Mouse (Mus musculus) spleen, adult 2 months (tissue): Measurements from ENCODE around the gene Spata2l. TPM values are rescaled to one million over a fixed set of nuclear protein-coding genes. Genes with fewer than 3 reads are reported as not detected.

Experiments
- DNase-seq, 2 experiments: peaks; one replicate each; pipeline versions ENCODE4 v3.0.0 to v3.0.0-alpha.2; 2012 to 2021; ENCODE audit warnings: low spot score in 2 of 2, low read depth in 1 of 2
- H3K27ac ChIP-seq: fragments of 200-500 bp; 2 replicates; pipeline ENCODE4 v1.5.1; 2012; ENCODE audit warnings: low read length, inconsistent platforms; ENCODE audit not compliant: insufficient read depth
- H3K27me3 ChIP-seq: fragments of 200-500 bp; 2 replicates; pipeline ENCODE4 v1.6.1; 2012; ENCODE audit warnings: mild to moderate bottlenecking, moderate library complexity, low read length, inconsistent platforms; ENCODE audit not compliant: control insufficient read depth, insufficient read depth
- H3K36me3 ChIP-seq: fragments of 200-500 bp; 2 replicates; pipeline ENCODE4 v1.6.1; 2012; ENCODE audit warnings: mild to moderate bottlenecking, low read length, inconsistent platforms; ENCODE audit not compliant: control insufficient read depth, insufficient read depth
- H3K4me1 ChIP-seq: fragments of 200-500 bp; 2 replicates; pipeline ENCODE4 v1.6.1; 2011; ENCODE audit warnings: inconsistent platforms; ENCODE audit not compliant: control insufficient read depth, insufficient read depth, insufficient read length
- H3K4me3 ChIP-seq: fragments of 200-500 bp; 2 replicates; pipeline ENCODE4 v1.5.1; 2011; ENCODE audit warnings: mild to moderate bottlenecking, inconsistent platforms; ENCODE audit not compliant: insufficient read depth, insufficient read length; ENCODE audit errors: extremely low read depth
- CTCF ChIP-seq: fragments of 200-500 bp; IDR thresholded peaks from 2 replicates; pipeline ENCODE4 v1.5.1; 2011; ENCODE audit warnings: mild to moderate bottlenecking, inconsistent platforms; ENCODE audit not compliant: insufficient read depth, insufficient read length, insufficient replicate concordance; ENCODE audit errors: extremely low read depth
- POLR2A ChIP-seq: fragments of 200-500 bp; IDR thresholded peaks from 2 replicates; pipeline ENCODE4 v1.6.1; 2011; ENCODE audit warnings: low read depth, low read length, inconsistent platforms
- WGBS: fragments of 180-500 bp; shearing (Covaris S2); methylation state at CpG from one replicate; pipeline ENCODE4 v1.1.7; 2018; 5-methylcytosine and 5-hydroxymethylcytosine counted together
- polyA plus RNA-seq: library from polyadenylated mRNA; depleted of rRNA; stranded (reverse); fragments of >200 nt; gene quantifications from 2 replicates; pipeline ENCODE4 v1.2.3, GENCODE M21; 2012

Gene Spata2l
- polyA plus RNA-seq, 1 experiment = 12.1 TPM

GRCm38 (mm10) chr8:123245543-123245942 lies 9.5 kb upstream of the Spata2l start:
- no peak overlapping the region for H3K27ac ChIP-seq
- peaks cover 31% of the 10 kb centered on the region for H3K36me3 ChIP-seq
- TF ChIP-seq CTCF (no peak), POLR2A (no peak)
- no peaks in the 10 kb centered on the region for H3K4me1 ChIP-seq
- DNase-seq = no peak
- no peaks in the 10 kb centered on the region for H3K27me3 ChIP-seq
- H3K4me3 ChIP-seq = no peak overlapping the region
- 92% methylated on average over 12 of the region's 12 CpGs for WGBS

GRCm38 (mm10) chr8:123244382-123244781 lies 8.3 kb upstream of the Spata2l start:
- Histone ChIP-seq H3K4me3 (no peak overlapping the region), H3K36me3 (peaks cover 28% of the 10 kb centered on the region), H3K27ac (no peak overlapping the region), H3K4me1 (no peaks in the 10 kb centered on the region), H3K27me3 (no peaks in the 10 kb centered on the region)
- TF ChIP-seq POLR2A (no peak), CTCF (no peak)
- 91% methylated on average over 4 of the region's 4 CpGs for WGBS
- no peak for DNase-seq

GRCm38 (mm10) chr8:123243053-123243452 lies 7.0 kb upstream of the Spata2l start:
- H3K4me3 ChIP-seq = no peak overlapping the region
- no peaks in the 10 kb centered on the region for H3K4me1 ChIP-seq
- 81% methylated on average over 11 of the region's 11 CpGs for WGBS
- no peak for DNase-seq
- peaks cover 21% of the 10 kb centered on the region for H3K36me3 ChIP-seq
- H3K27me3 ChIP-seq = no peaks in the 10 kb centered on the region
- H3K27ac ChIP-seq = no peak overlapping the region
- TF ChIP-seq CTCF (no peak), POLR2A (no peak)

- no peak overlapping the region for H3K27ac ChIP-seq
- WGBS = 88% methylated on average over 7 of the region's 7 CpGs
- no peak for DNase-seq
- peaks cover 15% of the 10 kb centered on the region for H3K36me3 ChIP-seq
- no peak for TF ChIP-seq POLR2A
- no peak for TF ChIP-seq CTCF
- no peaks in the 10 kb centered on the region for H3K27me3 ChIP-seq
- H3K4me3 ChIP-seq = no peak overlapping the region
- H3K4me1 ChIP-seq = no peaks in the 10 kb centered on the region
Measured at GRCm38 (mm10) chr8:123242107-123242923, 6.3 kb upstream of the Spata2l start.

GRCm38 (mm10) chr8:123239398-123239797 lies 3.4 kb upstream of the Spata2l start:
- no peak for TF ChIP-seq POLR2A
- no peak for TF ChIP-seq CTCF
- no peak for DNase-seq
- WGBS = 93% methylated on average over 10 of the region's 10 CpGs
- H3K27ac ChIP-seq = no peak overlapping the region
- H3K36me3 ChIP-seq = peaks cover 4% of the 10 kb centered on the region; the same call in 1 of the 2 replicates
- H3K4me1 ChIP-seq = peaks cover 7% of the 10 kb centered on the region
- H3K27me3 ChIP-seq = no peaks in the 10 kb centered on the region
- no peak overlapping the region for H3K4me3 ChIP-seq

GRCm38 (mm10) chr8:123234918-123235519 lies 1.0 kb downstream of the Spata2l start:
- Histone ChIP-seq H3K4me1 (peaks cover 7% of the 10 kb centered on the region), H3K27me3 (no peaks in the 10 kb centered on the region), H3K27ac (no peak overlapping the region), H3K36me3 (no peaks in the 10 kb centered on the region), H3K4me3 (peak overlapping the region; percentile 98; the same call in 1 of the 2 replicates)
- WGBS = 39% methylated on average over 13 of the region's 13 CpGs
- no peak for DNase-seq
- no peak for TF ChIP-seq CTCF
- no peak for TF ChIP-seq POLR2A

- Histone ChIP-seq H3K27me3 (no peaks in the 10 kb centered on the region), H3K27ac (no peak overlapping the region), H3K36me3 (no peaks in the 10 kb centered on the region), H3K4me3 (no peak overlapping the region), H3K4me1 (peaks cover 7% of the 10 kb centered on the region)
- TF ChIP-seq CTCF = no peak
- TF ChIP-seq POLR2A = no peak
- 87% methylated on average over 11 of the region's 11 CpGs for WGBS
- no peak for DNase-seq
Measured at GRCm38 (mm10) chr8:123233760-123234159, 2.3 kb downstream of the Spata2l start.
